Mouse (Mus musculus): ENCODE data around the gene Gzmk.

DNA sequence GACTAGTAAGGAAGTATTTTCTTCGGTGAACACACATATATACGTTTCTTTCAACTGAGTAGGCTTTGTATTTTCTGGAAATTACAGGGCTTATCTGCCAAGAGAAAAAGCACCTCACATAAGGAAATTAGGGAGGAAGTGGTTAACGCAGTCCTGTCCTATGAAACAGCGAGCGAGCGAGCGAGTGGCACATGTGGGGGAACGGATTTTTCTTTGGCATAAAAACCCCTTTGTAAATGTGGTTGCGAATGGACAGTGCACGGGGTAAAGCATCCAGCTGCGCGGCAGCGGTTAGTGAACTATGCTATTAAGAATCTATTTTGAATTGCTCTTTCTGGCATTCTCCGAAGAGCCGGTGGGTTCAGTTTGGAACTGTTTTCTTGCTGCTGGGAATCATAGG is 14.4 kb downstream of the Gzmk start:
- no peak for TF ChIP-seq POLR2A (IDR thresholded peaks at IDR 0.05; ENCODE audit: borderline replicate concordance, control insufficient read depth, low read depth, low read length)
- no peak for TF ChIP-seq CTCF (IDR thresholded peaks at IDR 0.05; ENCODE audit: control insufficient read depth, insufficient read depth, low read length)

Data from bone marrow, adult 2 months (tissue).